Mouse (Mus musculus) CH12.LX (cell line): ENCODE measurements around the gene Rasl10b. TPM values are rescaled to one million over a fixed set of nuclear protein-coding genes. Genes with fewer than 3 reads are reported as not detected.

Experiments used
- DNase-seq: peaks from one replicate; pipeline ENCODE4 v3.0.0-alpha.2; 2013; ENCODE audit errors: extremely low read depth
- H3K27ac ChIP-seq: 2 replicates; pipeline ENCODE4 v1.5.1; 2012; ENCODE audit warnings: low read depth, mild to moderate bottlenecking, control low read depth, moderate library complexity; ENCODE audit not compliant: insufficient read depth
- H3K27me3 ChIP-seq: replicated peaks from 2 replicates; pipeline ENCODE3; 2012; ENCODE audit warnings: inconsistent platforms
- H3K36me3 ChIP-seq, 2 experiments: replicated peaks in 1 of 2; 2 replicates each; pipeline versions ENCODE3 to v1.6.1; 2012; ENCODE audit warnings: inconsistent platforms in 1 of 2, low read length in 1 of 2, mild to moderate bottlenecking in 1 of 2, mixed read lengths in 1 of 2, moderate library complexity in 1 of 2; ENCODE audit not compliant: control insufficient read depth in 1 of 2, insufficient read depth in 1 of 2
- H3K4me1 ChIP-seq, 2 experiments: 2 replicates each; pipeline ENCODE4 v1.6.1; 2012; ENCODE audit warnings: inconsistent platforms in 1 of 2, moderate library complexity in 1 of 2; ENCODE audit not compliant: insufficient read depth in 2 of 2, control insufficient read depth in 1 of 2
- H3K4me2 ChIP-seq: 2 replicates; pipeline ENCODE4 v1.6.1; 2012; ENCODE audit warnings: low read depth, mild to moderate bottlenecking, control low read depth; ENCODE audit not compliant: poor library complexity, insufficient read depth, severe bottlenecking
- H3K4me3 ChIP-seq, 3 experiments: fragments of 150-350 bp in 1 of 3; sonication (generic) in 1 of 3; replicated peaks in 1 of 3; 2 replicates each; pipeline versions ENCODE3 to v1.5.1; 2011 to 2012; ENCODE audit warnings: low read depth in 2 of 3, low read length in 2 of 3, mild to moderate bottlenecking in 2 of 3, moderate library complexity in 2 of 3, control low read depth in 1 of 3, improper control_type of control experiment in 1 of 3, inconsistent platforms in 1 of 3, mixed read lengths in 1 of 3; ENCODE audit not compliant: poor library complexity in 1 of 3
- H3K79me2 ChIP-seq: replicated peaks from 2 replicates; pipeline ENCODE4 v1.6.1; 2012; ENCODE audit warnings: mild to moderate bottlenecking, moderate library complexity; ENCODE audit not compliant: control insufficient read depth, poor library complexity, insufficient read depth, severe bottlenecking; ENCODE audit errors: extremely low read depth
- H3K9ac ChIP-seq: 2 replicates; pipeline ENCODE4 v1.6.1; 2012; ENCODE audit warnings: low read depth, mild to moderate bottlenecking, control low read depth, moderate library complexity; ENCODE audit not compliant: insufficient read depth
- H3K9me3 ChIP-seq: replicated peaks from 2 replicates; pipeline ENCODE3; 2012; ENCODE audit warnings: low read length, inconsistent platforms, mixed read lengths
- BHLHE40 ChIP-seq: IDR thresholded peaks from 2 replicates; pipeline ENCODE4 v1.6.1; 2011; ENCODE audit warnings: mild to moderate bottlenecking, low read depth, low read length, improper control_type of control experiment
- CHD1 ChIP-seq: IDR thresholded peaks from 2 replicates; pipeline ENCODE4 v1.6.1; 2012; ENCODE audit warnings: low read depth, low read length, improper control_type of control experiment, inconsistent platforms
- CTCF ChIP-seq, 2 experiments: IDR thresholded peaks in 1 of 2; conservative IDR thresholded peaks in 1 of 2; 2 replicates each; pipeline ENCODE4 v1.5.1; 2011 to 2012; ENCODE audit warnings: low read depth in 2 of 2, low read length in 2 of 2, improper control_type of control experiment in 1 of 2, inconsistent platforms in 1 of 2, mild to moderate bottlenecking in 1 of 2, moderate library complexity in 1 of 2
- E2F4 ChIP-seq: IDR thresholded peaks from 2 replicates; pipeline ENCODE4 v1.6.1; 2011; ENCODE audit warnings: low read depth, low read length, improper control_type of control experiment; ENCODE audit not compliant: insufficient replicate concordance
- ELF1 ChIP-seq: IDR thresholded peaks from 2 replicates; pipeline ENCODE4 v1.6.1; 2014; ENCODE audit warnings: low read depth, mild to moderate bottlenecking, inconsistent platforms, low read length, improper control_type of control experiment
- HCFC1 ChIP-seq: IDR thresholded peaks from 2 replicates; pipeline ENCODE4 v1.6.1; 2012; ENCODE audit warnings: low read depth, mild to moderate bottlenecking, inconsistent platforms, low read length, improper control_type of control experiment
- KAT2A ChIP-seq: IDR thresholded peaks from 2 replicates; pipeline ENCODE4 v1.6.1; 2012; ENCODE audit warnings: low read length, improper control_type of control experiment, inconsistent platforms; ENCODE audit not compliant: insufficient replicate concordance
- MAFK ChIP-seq: IDR thresholded peaks from 2 replicates; pipeline ENCODE4 v1.6.1; 2011; ENCODE audit warnings: low read length, improper control_type of control experiment; ENCODE audit not compliant: insufficient replicate concordance
- MAX ChIP-seq: IDR thresholded peaks from 2 replicates; pipeline ENCODE4 v1.6.1; 2011; ENCODE audit warnings: low read length, improper control_type of control experiment
- MEF2A ChIP-seq: IDR thresholded peaks from 2 replicates; pipeline ENCODE4 v1.6.1; 2014; ENCODE audit warnings: low read depth, mild to moderate bottlenecking, inconsistent platforms, low read length, improper control_type of control experiment, borderline replicate concordance
- MYC ChIP-seq: IDR thresholded peaks from 2 replicates; pipeline ENCODE4 v1.6.1; 2011; ENCODE audit warnings: low read depth, mild to moderate bottlenecking, improper control_type of control experiment, low read length
- NELFE ChIP-seq: IDR thresholded peaks from 2 replicates; pipeline ENCODE4 v1.6.1; 2011; ENCODE audit warnings: low read depth, low read length, improper control_type of control experiment
- POLR2AphosphoS2 ChIP-seq: IDR thresholded peaks from 2 replicates; pipeline ENCODE4 v1.6.1; 2011; ENCODE audit warnings: low read depth, low read length, improper control_type of control experiment
- RCOR1 ChIP-seq: conservative IDR thresholded peaks from 2 replicates; pipeline ENCODE4 v1.6.1; 2012; ENCODE audit warnings: low read depth, mild to moderate bottlenecking, inconsistent platforms, low read length, improper control_type of control experiment
- TCF12 ChIP-seq: IDR thresholded peaks from 2 replicates; pipeline ENCODE4 v1.6.1; 2014; ENCODE audit warnings: low read depth, mild to moderate bottlenecking, inconsistent platforms, low read length, improper control_type of control experiment
- USF2 ChIP-seq: conservative IDR thresholded peaks from 2 replicates; pipeline ENCODE4 v1.6.1; 2011; ENCODE audit warnings: low read depth, low read length, improper control_type of control experiment
- ZMIZ1 ChIP-seq: IDR thresholded peaks from 2 replicates; pipeline ENCODE4 v1.6.1; 2012; ENCODE audit warnings: low read depth, mild to moderate bottlenecking, inconsistent platforms, low read length, improper control_type of control experiment
- dilution Hi-C: fragments of 300-500 bp; cut with MboI; formaldehyde crosslinking; loops from 2 replicates; pipeline ENCODE4 v1.14.3; 2020; ENCODE audit warnings: low sequenced_read_pairs; ENCODE audit not compliant: extremely low pct_unique_long_range_greater_than_20kb, extremely low pct_ligation_motif_present
- in situ Hi-C: fragments of 300-500 bp; cut with MboI; formaldehyde crosslinking; loops from 3 replicates; pipeline ENCODE4 v1.14.3; 2019; ENCODE audit warnings: low sequenced_read_pairs, low pct_ligation_motif_present, low pct_unique_long_range_greater_than_20kb, mixed read lengths
- polyA plus RNA-seq: library from polyadenylated mRNA; unstranded; fragments of >175 nt; gene quantifications from 2 replicates; pipeline ENCODE4 v1.2.1, GENCODE M21; 2012; ENCODE audit warnings: low read depth; ENCODE audit not compliant: insufficient read length
- total RNA-seq, 2 experiments: library from RNA; depleted of rRNA; stranded (reverse); fragments of 300-350 nt in 1 of 2; fragments of >200 nt in 1 of 2; gene quantifications; 2 replicates each; pipeline ENCODE4 v1.2.3; 2012 to 2014

The Rasl10b gene
- total and polyA plus RNA-seq, 3 experiments, result 0.42 TPM; not detected in 2

DNA sequence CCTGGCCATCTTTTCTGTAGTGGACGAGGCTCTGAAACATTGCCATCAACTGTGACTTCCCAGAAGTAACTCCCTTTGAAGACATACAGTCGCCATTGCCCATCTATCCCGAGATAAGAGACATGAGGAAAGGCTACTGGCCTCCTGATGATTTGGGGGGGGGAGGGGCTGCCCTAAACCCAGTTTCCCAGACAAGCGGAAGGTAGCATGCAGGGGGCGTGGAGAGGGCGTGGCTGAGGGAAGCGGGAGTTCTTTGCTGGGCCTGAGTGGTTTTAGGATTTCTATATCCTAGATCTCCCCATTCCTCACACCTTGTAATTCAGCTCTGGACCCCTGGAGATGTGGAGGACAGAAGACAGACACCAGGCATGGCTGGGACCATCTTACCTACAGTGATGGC is 34.9 kb downstream of the Rasl10b start:
- Histone ChIP-seq H3K4me3 (no peak overlapping the region), H3K9ac (no peak overlapping the region), H3K4me1 (peaks cover 3 to 6% of the 10 kb centered on the region in 2 experiments), H3K9me3 (peaks cover 8% of the 10 kb centered on the region), H3K27me3 (peaks cover 63% of the 10 kb centered on the region), H3K36me3 (no peaks in the 10 kb centered on the region), H3K4me2 (no peak overlapping the region), H3K79me2 (no peaks in the 10 kb centered on the region), H3K27ac (no peak overlapping the region)
- DNase-seq, result no peak
- dilution Hi-C loops, result no loop called here
- no peak for TF ChIP-seq ZMIZ1
- TF ChIP-seq MAX, result no peak
- TF ChIP-seq USF2, result no peak
- TF ChIP-seq MEF2A, result no peak
- TF ChIP-seq HCFC1, result no peak
- no peak for TF ChIP-seq MYC
- TF ChIP-seq RCOR1, result no peak
- TF ChIP-seq CHD1, result no peak
- TF ChIP-seq NELFE, result no peak
- no peak for TF ChIP-seq POLR2AphosphoS2
- TF ChIP-seq ELF1, result no peak
- no peak for TF ChIP-seq MAFK
- in situ Hi-C loops, result loop anchor here (10.0 kb wide), 2 partner anchors 191 to 291 kb away; no protein-coding TSS in a partner anchor

DNA sequence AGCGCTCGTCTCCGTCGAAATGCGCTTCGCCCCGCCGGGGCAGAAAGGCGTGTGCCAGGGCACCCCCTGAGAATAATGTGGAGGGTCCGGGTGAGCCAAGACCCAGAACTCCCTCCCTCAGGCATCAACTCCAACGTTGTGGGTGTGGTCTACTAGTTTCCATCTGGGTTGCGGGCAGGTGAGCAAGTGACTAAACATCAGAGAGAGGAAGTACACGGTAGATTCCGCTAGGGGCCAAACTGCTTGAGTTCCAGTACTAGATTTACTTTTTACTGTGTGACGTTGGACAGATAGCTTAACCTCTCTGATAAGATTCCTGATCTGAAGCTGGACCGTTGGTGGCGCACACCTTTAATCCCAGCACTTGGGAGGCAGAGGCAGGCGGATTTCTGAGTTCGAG is 36.1 kb downstream of the Rasl10b start:
- Histone ChIP-seq H3K9ac (no peak overlapping the region), H3K27me3 (peaks cover 69% of the 10 kb centered on the region), H3K79me2 (no peaks in the 10 kb centered on the region), H3K4me3 (peak overlapping the region in 1 of 3 experiments; percentile 0), H3K4me1 (peaks cover 3 to 6% of the 10 kb centered on the region in 2 experiments), H3K4me2 (no peak overlapping the region), H3K27ac (no peak overlapping the region), H3K9me3 (peaks cover 8% of the 10 kb centered on the region), H3K36me3 (no peaks in the 10 kb centered on the region)
- no peak for TF ChIP-seq KAT2A
- TF ChIP-seq CHD1, result no peak
- TF ChIP-seq CTCF (conservative IDR thresholded peaks at IDR 0.05 in 1 of 2, IDR thresholded peaks at IDR 0.05 in 1 of 2; ENCODE audit: low read depth in 2 of 2, low read length in 2 of 2), result 0 out of 4 replicates have a peak, but pooled peaks of 1 of the 2 experiments have one; percentile 2
- no peak for TF ChIP-seq E2F4
- TF ChIP-seq USF2, result no peak
- TF ChIP-seq BHLHE40, result peak; percentile 27; the same call in 1 of the 2 replicates
- 0 out of 2 replicates have a peak, but pooled peaks have one; percentile 12 for TF ChIP-seq TCF12
- in situ Hi-C loops (loop anchor here (10.0 kb wide), 2 partner anchors 190 to 290 kb away; no protein-coding TSS in a partner anchor), dilution Hi-C loops (no loop called here)
- DNase-seq, result no peak
